In genomic region chr12:24963393-24964022, GRCm38 (mm10) we compare ENCODE assay signal across 9 mouse cellular contexts. TPM values are rescaled to one million over a fixed set of nuclear protein-coding genes. Genes with fewer than 3 reads are reported as not detected.
DNase-seq lines count a peak whose midpoint lies in the region; ATAC-seq lines count a peak whose summit lies in the region.
"Had no signal": no experiment of that assay in that cellular context is flagged by ENCODE, and none has a peak within 500 bp of the region (broad histone marks: within the 10 kb centered on the region; RNA-seq: fewer than 3 reads in every experiment).

No protein-coding gene starts in this region.

- WGBS in liver, embryonic 12.5 days (ENCODE audit: insufficient replicate concordance): 34% methylated on average over 13 of the region's 13 CpGs

- 0 out of 2 replicates have a peak overlapping the region, but pooled peaks have one; percentile 0 for H3K9ac ChIP-seq in liver, embryonic 12.5 days

- no peaks in the 10 kb centered on the region for H3K27me3 ChIP-seq in liver, embryonic 12.5 days (replicated peaks)

- peak; percentile 82 for ATAC-seq in liver, embryonic 12.5 days

- no peak overlapping the region for H3K4me3 ChIP-seq in liver, embryonic 12.5 days
- H3K4me3 ChIP-seq: forebrain, embryonic 10.5 days had no signal

- H3K36me3 ChIP-seq in liver, embryonic 12.5 days: no peaks in the 10 kb centered on the region

- H3K9me3 ChIP-seq in liver, embryonic 12.5 days (replicated peaks): no peaks in the 10 kb centered on the region
- H3K9me3 ChIP-seq: forebrain, embryonic 10.5 days had no signal

- peak overlapping the region; percentile 26 for H3K4me2 ChIP-seq in liver, embryonic 12.5 days

- peaks cover 14% of the 10 kb centered on the region for H3K4me1 ChIP-seq in liver, embryonic 12.5 days

- no peak overlapping the region for H3K27ac ChIP-seq in liver, embryonic 12.5 days
- H3K27ac ChIP-seq: forebrain, embryonic 10.5 days had no signal

- DNase-seq in heart, adult 18-20 months: peak; percentile 30 to 33
- DNase-seq in heart, adult 11 months: no peak
- peak; percentile 46 for DNase-seq in c-Kit-positive CD71-positive TER-119-positive erythroid progenitor cells, embryonic 14.5 days (ENCODE audit: low spot score)
- DNase-seq in heart, postnatal 10 days: peak; percentile 26 to 37
- DNase-seq in right cerebral cortex, postnatal 25 days: no peak
- DNase-seq in spleen, adult 12 weeks (ENCODE audit: low spot score): no peak
- no peak for DNase-seq in right cerebral cortex, postnatal 14 days

- intact Hi-C loops in heart, postnatal 10 days (cut with DNase I): no loop called here

RNA-seq across cellular contexts. Expression of gene Kidins220, which starts 11.2 kb away (rescaled TPM):
- 10 to 100 TPM; 63.4 to 67.4 TPM for total RNA-seq in heart, adult 18-20 months (2021)
- total RNA-seq in heart, postnatal 10 days (2021): 100 to 1,000 TPM; 106 to 116 TPM
- polyA plus RNA-seq in liver, embryonic 12.5 days (2016; fragmentation: Nextera tagmentation; extraction: Ambion mirVana): 12.2 and 13.6 TPM in 2 replicates

Comparison
In these comparisons a context has a peak if more than half of its experiments do, and no peak if none do; other contexts are left out.
1. DNase-seq: peak in heart, adult 18-20 months (2 of 2), c-Kit-positive CD71-positive TER-119-positive erythroid progenitor cells, embryonic 14.5 days (single experiment) and heart, postnatal 10 days (2 of 2); none in heart, adult 11 months (single experiment), right cerebral cortex, postnatal 25 days (single experiment), spleen, adult 12 weeks (single experiment) and right cerebral cortex, postnatal 14 days (single experiment).